Mouse (Mus musculus): Measurements from ENCODE around the gene Phldb1. TPM values are rescaled to one million over a fixed set of nuclear protein-coding genes. Genes with fewer than 3 reads are reported as not detected.

Gene Phldb1
- total and polyA plus RNA-seq, 3 experiments: 13.8 to 23.0 TPM; not detected in 1

DNA sequence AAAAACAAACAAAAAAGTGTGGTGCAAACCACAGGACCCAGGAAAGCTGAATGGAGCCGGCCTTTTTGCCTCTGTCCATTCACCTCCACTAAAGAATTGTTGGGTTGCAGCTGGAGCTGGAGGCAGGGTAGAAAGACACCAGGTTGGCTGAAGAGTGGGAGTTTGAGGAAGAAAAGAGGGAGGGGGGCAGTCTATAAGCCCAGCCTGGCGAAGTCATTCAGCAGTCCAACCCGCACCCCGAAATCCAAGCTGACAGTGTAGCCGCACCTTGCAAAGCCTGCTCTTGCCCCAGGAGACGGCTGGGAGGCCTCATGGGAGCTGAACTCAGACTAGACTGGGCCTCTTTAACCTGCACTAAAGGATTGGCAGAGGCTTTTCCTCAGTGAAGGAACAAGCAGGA, 888 bp upstream of the Phldb1 start:
- H3K4me3 ChIP-seq (ENCODE audit: control insufficient read depth in 1 of 2, insufficient read depth in 1 of 2, low read depth in 2 of 2, low read length in 2 of 2): no peak overlapping the region
- DNase-seq (ENCODE audit: low read depth, low spot score): no peak
- no peaks in the 10 kb centered on the region for H3K9me3 ChIP-seq (replicated peaks; ENCODE audit: insufficient read depth, low read length)
- H3K27me3 ChIP-seq (ENCODE audit: control insufficient read depth in 1 of 2, insufficient read depth in 2 of 2, low read length in 2 of 2): no peaks in the 10 kb centered on the region
- TF ChIP-seq MAZ (IDR thresholded peaks at IDR 0.05; ENCODE audit: low read depth, low read length) (no peak), TCF12 (IDR thresholded peaks at IDR 0.05; ENCODE audit: low read depth, low read length) (no peak), ETS1 (IDR thresholded peaks at IDR 0.05; ENCODE audit: low read depth, low read length) (no peak), ZMIZ1 (IDR thresholded peaks at IDR 0.05; ENCODE audit: low read depth, low read length) (no peak), USF2 (IDR thresholded peaks at IDR 0.05; ENCODE audit: borderline replicate concordance in 1 of 2, insufficient read depth in 1 of 2, low read depth in 1 of 2, low read length in 2 of 2) (no peak), SMC3 (IDR thresholded peaks at IDR 0.05; ENCODE audit: low read depth, low read length) (no peak), MXI1 (IDR thresholded peaks at IDR 0.05; ENCODE audit: low read depth, low read length) (no peak), NELFE (IDR thresholded peaks at IDR 0.05; ENCODE audit: low read depth, low read length) (no peak), MAX (IDR thresholded peaks at IDR 0.05; ENCODE audit: low read length) (no peak), POLR2AphosphoS2 (IDR thresholded peaks at IDR 0.05; ENCODE audit: low read length) (no peak), TBP (IDR thresholded peaks at IDR 0.05; ENCODE audit: low read depth, low read length) (no peak), TAL1 (IDR thresholded peaks at IDR 0.05; ENCODE audit: low read length) (no peak), POLR2AphosphoS5 (IDR thresholded peaks at IDR 0.05; ENCODE audit: borderline replicate concordance, low read depth, low read length) (no peak), MEF2A (IDR thresholded peaks at IDR 0.05; ENCODE audit: extremely low read depth, insufficient replicate concordance, low read depth, low read length, poor library complexity, severe bottlenecking) (no peak), UBTF (IDR thresholded peaks at IDR 0.05; ENCODE audit: borderline replicate concordance, insufficient read depth, low read depth, low read length) (no peak), KAT2A (conservative IDR thresholded peaks at IDR 0.05; ENCODE audit: low read depth, low read length) (no peak), E2F4 (IDR thresholded peaks at IDR 0.05; ENCODE audit: borderline replicate concordance, low read depth, low read length) (no peak), RAD21 (IDR thresholded peaks at IDR 0.05; ENCODE audit: low read depth, low read length) (no peak), USF1 (IDR thresholded peaks at IDR 0.05; ENCODE audit: low read depth, low read length) (no peak), EP300 (IDR thresholded peaks at IDR 0.05; ENCODE audit: low read depth in 1 of 2, low read length in 2 of 2) (no peak)
- H3K27ac ChIP-seq (ENCODE audit: control insufficient read depth, low read depth, low read length): no peak overlapping the region
- peaks cover 11 to 17% of the 10 kb centered on the region in 2 experiments for H3K4me1 ChIP-seq (ENCODE audit: control insufficient read depth in 1 of 2, insufficient read depth in 2 of 2, low read length in 2 of 2)
- H3K79me2 ChIP-seq (ENCODE audit: control insufficient read depth, insufficient read depth, low read length, poor library complexity): no peaks in the 10 kb centered on the region
- H3K36me3 ChIP-seq (ENCODE audit: control insufficient read depth in 1 of 2, insufficient read depth in 2 of 2, low read length in 2 of 2): peaks cover 0 to 11% of the 10 kb centered on the region in 2 experiments; a peak in 2 of 4 replicates
- no peak overlapping the region for H3K9ac ChIP-seq (ENCODE audit: control insufficient read depth, low read depth, low read length, poor library complexity, severe bottlenecking)
